Mouse (Mus musculus) heart, embryonic 11.5 days (tissue): ENCODE data around the gene Unkl. TPM values are rescaled to one million over a fixed set of nuclear protein-coding genes. Genes with fewer than 3 reads are reported as not detected.
"Not testable (repeated sequence)": the region's sequence is repeated elsewhere in the genome, so short reads cannot be mapped to it uniquely, and the experiment has no call there.

ENCODE experiments used
- ATAC-seq: fragments of 200-750 bp; cut with Nextera tagmentation; replicated peaks from 2 replicates; pipeline ENCODE4 v1.8.0; 2017; ENCODE audit warnings: moderate library complexity; ENCODE audit not compliant: insufficient number of reproducible peaks, low FRiP score, low TSS enrichment
- H3K27ac ChIP-seq: fragments of 300-500 bp; sonication (generic); 2 replicates; pipeline ENCODE4 v1.5.1; 2014; ENCODE audit warnings: mild to moderate bottlenecking, low read depth, low read length
- H3K27me3 ChIP-seq: fragments of 300-500 bp; sonication (generic); 2 replicates; pipeline ENCODE4 v1.6.1; 2014; ENCODE audit warnings: mild to moderate bottlenecking, low read length, mixed read lengths; ENCODE audit not compliant: control insufficient read depth, insufficient read depth
- H3K36me3 ChIP-seq: fragments of 300-500 bp; sonication (generic); 2 replicates; pipeline ENCODE4 v1.6.1; 2014; ENCODE audit warnings: mild to moderate bottlenecking, low read length, moderate library complexity, mixed read lengths; ENCODE audit not compliant: control insufficient read depth, insufficient read depth
- H3K4me1 ChIP-seq: fragments of 300-500 bp; sonication (generic); 2 replicates; pipeline ENCODE4 v1.6.1; 2014; ENCODE audit warnings: low read length; ENCODE audit not compliant: control insufficient read depth, insufficient read depth
- H3K4me2 ChIP-seq: fragments of 300-500 bp; sonication (generic); 2 replicates; pipeline ENCODE4 v1.6.1; 2014; ENCODE audit warnings: mild to moderate bottlenecking, moderate library complexity
- H3K4me3 ChIP-seq: fragments of 300-500 bp; sonication (generic); 2 replicates; pipeline ENCODE4 v1.5.1; 2014; ENCODE audit warnings: low read depth, low read length
- H3K9ac ChIP-seq: fragments of 300-500 bp; sonication (generic); 2 replicates; pipeline ENCODE4 v1.6.1; 2014; ENCODE audit warnings: mild to moderate bottlenecking, low read depth, low read length, moderate library complexity
- H3K9me3 ChIP-seq: fragments of 300-500 bp; sonication (generic); replicated peaks from 2 replicates; pipeline ENCODE4 v1.6.1; 2016; ENCODE audit warnings: low read length; ENCODE audit not compliant: control insufficient read depth
- WGBS: fragments of 180-500 bp; shearing (Covaris S2); extraction: QIAGEN DNeasy Blood & Tissue Kit; methylation state at CpG from one replicate; pipeline ENCODE4 v1.1.7; 2014; ENCODE audit not compliant: insufficient replicate concordance; 5-methylcytosine and 5-hydroxymethylcytosine counted together
- polyA plus RNA-seq: library from polyadenylated mRNA; unstranded; fragments of >200 nt; fragmentation: Nextera tagmentation; extraction: Ambion mirVana; gene quantifications from 2 replicates; pipeline ENCODE4 v1.2.1, GENCODE M21; 2014

Unkl gene
- polyA plus RNA-seq, 1 experiment from 2014 or later: 3.2 TPM

DNA sequence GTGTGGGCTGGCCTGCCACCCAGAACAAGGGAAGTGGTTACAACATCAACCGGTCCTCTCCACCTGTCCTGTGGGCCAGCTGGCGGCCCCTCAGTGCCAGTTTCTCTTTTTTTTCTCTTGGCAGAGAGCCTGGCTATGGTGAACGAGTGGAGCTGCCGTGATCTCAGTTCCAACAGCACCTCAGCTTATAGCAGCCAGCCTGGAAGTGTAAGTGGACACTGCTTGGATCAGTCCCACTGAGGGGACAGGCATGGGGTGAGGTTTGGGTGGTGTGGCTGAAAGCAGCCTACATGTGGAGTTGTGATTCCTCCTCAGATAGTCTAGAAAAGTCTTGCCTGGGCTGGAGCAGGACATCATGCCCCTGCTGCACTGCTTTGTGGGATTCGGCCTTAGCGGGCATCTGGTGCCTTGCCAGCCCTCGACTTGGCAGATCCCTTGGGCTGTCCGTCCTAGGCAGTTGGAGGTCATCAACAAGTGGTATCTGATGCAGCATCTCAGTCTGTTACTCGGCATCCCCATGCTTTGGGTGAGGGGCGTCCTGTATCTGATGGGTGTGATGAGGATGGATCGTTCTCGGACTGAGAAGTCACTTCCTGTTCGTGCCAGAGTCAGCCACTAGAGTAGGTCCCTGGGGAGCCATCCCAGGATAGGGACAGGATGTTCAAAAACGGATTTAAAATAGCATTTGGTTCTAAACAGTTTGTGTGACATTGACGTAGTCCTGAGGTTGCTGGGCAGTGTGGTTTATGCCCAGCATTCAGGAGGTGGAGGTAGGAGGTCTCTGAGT lies 22.7 kb downstream of the Unkl start:
- Histone ChIP-seq H3K4me1 (no peaks in the 10 kb centered on the region), H3K4me2 (no peak overlapping the region), H3K27ac (no peak overlapping the region), H3K27me3 (no peaks in the 10 kb centered on the region), H3K9me3 (no peaks in the 10 kb centered on the region), H3K4me3 (no peak overlapping the region), H3K9ac (no peak overlapping the region), H3K36me3 (peaks cover 25% of the 10 kb centered on the region)
- ATAC-seq: no peak
- WGBS: 82% methylated on average over 15 of the region's 15 CpGs

DNA sequence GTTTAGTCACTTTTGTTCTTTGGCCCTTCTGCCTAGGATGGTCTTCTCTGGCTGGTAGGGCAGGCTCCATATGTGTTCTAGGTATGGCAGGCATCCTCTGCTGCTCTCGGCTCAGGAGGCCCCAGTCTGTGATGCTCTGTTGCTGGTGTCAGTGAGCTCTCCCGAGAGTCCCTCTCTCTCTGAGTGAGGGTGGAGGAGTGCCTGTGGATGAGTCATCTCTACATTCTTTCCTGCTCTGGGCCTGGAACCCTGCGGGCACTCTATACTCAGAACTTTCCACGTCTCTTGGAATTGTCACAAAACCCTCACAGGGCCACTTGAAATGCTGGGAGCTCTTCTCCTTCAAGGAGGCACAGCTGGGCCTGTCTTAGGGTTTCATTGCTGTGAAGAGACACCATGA lies 23.5 kb downstream of the Unkl start:
- Histone ChIP-seq H3K4me3 (no peak overlapping the region), H3K27me3 (no peaks in the 10 kb centered on the region), H3K27ac (no peak overlapping the region), H3K4me1 (no peaks in the 10 kb centered on the region), H3K9me3 (no peaks in the 10 kb centered on the region), H3K4me2 (no peak overlapping the region), H3K36me3 (peaks cover 26% of the 10 kb centered on the region), H3K9ac (no peak overlapping the region)
- ATAC-seq: no peak
- WGBS: 71% methylated on average over 4 of the region's 4 CpGs

DNA sequence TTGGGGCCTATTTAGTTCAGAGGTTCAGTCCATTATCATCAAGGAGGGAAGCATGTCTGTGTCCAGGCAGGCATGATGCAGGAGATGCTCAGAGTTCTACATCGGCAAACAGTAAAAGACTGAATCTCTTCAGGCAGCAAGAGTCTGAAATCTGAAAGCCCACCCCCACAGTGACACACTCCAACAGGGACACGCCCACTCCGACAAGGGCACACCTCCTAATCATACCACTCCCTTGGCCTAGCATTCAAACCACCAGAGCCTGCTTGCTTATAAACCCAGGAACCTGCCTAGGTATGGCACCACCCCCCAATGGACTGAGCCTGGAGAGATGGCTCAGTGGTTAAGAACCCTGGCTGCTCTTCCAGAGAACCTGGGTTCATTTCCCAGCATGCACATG lies 27.2 kb downstream of the Unkl start:
- H3K4me3 ChIP-seq: no peak overlapping the region
- no peaks in the 10 kb centered on the region for H3K27me3 ChIP-seq
- H3K9ac ChIP-seq: no peak overlapping the region
- ATAC-seq: no peak
- no peaks in the 10 kb centered on the region for H3K4me1 ChIP-seq
- no peak overlapping the region for H3K4me2 ChIP-seq
- 86% methylated on average over 3 of the region's 3 CpGs for WGBS
- H3K27ac ChIP-seq: no peak overlapping the region
- H3K36me3 ChIP-seq: peaks cover 12% of the 10 kb centered on the region
- no peaks in the 10 kb centered on the region for H3K9me3 ChIP-seq

DNA sequence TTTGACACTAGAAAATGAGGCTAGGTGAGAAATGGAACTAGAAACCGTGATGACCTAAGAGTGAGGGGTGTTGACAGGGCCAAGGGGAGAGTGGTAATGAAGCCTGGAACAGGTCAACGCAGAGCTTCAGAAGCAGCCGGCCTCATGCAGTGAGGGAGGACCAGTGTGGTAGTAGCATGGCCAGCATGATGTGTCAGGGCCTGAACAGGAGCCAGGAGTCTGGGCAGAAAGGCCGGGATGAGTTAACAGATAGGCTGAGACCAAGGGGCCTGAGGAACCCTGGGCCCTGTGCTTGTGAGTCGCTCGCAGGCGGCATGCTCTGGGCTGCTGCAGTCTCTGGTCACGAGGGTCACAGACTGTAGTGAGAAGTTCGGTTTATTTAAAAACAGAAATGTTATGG lies 30.8 kb downstream of the Unkl start:
- no peaks in the 10 kb centered on the region for H3K9me3 ChIP-seq
- H3K4me2 ChIP-seq: no peak overlapping the region
- no peak overlapping the region for H3K4me3 ChIP-seq
- peaks cover 3% of the 10 kb centered on the region for H3K4me1 ChIP-seq
- H3K27me3 ChIP-seq: no peaks in the 10 kb centered on the region
- H3K27ac ChIP-seq: no peak overlapping the region
- peaks cover 5% of the 10 kb centered on the region; the same call in 1 of the 2 replicates for H3K36me3 ChIP-seq
- H3K9ac ChIP-seq: no peak overlapping the region
- 80% methylated on average over 9 of the region's 9 CpGs for WGBS
- no peak for ATAC-seq

DNA sequence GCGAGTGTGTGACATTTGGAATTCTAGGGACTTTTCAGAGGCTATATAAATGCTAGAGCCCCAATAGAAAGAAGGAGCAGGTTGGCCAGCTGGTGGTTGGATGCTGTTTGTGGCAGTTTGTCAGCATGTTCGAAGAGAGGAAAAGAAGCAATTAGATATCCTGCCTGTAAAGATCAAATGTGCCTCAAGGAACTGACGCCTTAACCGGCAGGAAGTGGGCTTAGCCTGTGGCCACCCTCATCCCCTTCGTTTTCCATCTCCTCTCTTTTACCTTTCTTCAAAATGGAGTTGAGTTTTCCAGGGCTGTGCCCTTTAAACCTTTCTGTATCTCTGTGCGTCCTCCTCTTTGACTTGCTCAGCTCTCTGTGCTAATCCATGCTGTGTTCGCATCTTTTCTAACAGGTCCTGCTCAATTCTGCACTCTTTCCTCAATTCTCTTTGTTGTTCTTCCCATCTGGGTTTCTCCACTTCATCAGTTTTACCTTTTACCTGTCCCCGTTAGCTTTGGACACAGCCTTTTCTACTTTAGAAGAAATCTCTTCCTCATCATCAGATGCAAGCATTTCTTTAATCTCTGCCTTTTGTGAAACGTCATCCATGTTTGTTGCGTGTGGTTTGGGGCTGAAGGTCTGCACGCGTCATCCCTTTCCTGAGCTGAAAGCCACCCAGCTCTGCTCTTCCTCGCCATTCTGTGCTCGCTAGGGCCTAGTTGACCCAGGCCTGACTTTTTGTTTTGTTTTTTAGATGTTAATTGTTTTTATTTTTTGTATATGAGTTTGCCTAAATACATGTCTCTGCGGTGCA lies 31.5 kb downstream of the Unkl start:
- no peaks in the 10 kb centered on the region for H3K27me3 ChIP-seq
- 90% methylated on average over 15 of the region's 15 CpGs for WGBS
- peaks cover 2% of the 10 kb centered on the region; the same call in 1 of the 2 replicates for H3K36me3 ChIP-seq
- H3K9me3 ChIP-seq: no peaks in the 10 kb centered on the region
- H3K4me2 ChIP-seq: no peak overlapping the region
- ATAC-seq: no peak
- H3K4me3 ChIP-seq: no peak overlapping the region
- H3K9ac ChIP-seq: no peak overlapping the region
- no peak overlapping the region for H3K27ac ChIP-seq
- peaks cover 3% of the 10 kb centered on the region for H3K4me1 ChIP-seq

DNA sequence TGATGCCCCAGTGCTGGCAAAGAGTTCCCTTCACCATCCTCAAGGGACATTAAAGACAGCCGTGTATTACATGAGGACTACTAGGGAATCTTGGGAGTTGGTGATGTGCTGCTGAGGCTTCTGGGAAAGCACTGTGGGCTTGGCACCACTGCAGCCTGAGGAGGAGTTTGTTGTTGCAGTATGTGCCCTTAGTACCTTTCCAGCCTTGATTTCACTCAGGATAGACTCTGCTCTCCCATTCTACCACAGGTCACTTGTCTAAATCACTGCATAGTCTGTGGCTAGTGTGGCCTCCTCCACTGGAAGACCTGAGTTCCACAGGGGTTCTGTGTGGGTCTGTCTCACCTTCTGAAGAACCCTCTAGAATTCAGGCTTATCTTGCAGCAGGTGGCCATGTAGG lies 32.5 kb downstream of the Unkl start:
- no peak overlapping the region for H3K27ac ChIP-seq
- 67% methylated on average over 1 of the region's 1 CpGs for WGBS
- no peak overlapping the region; the same call in 1 of the 2 replicates for H3K4me2 ChIP-seq
- H3K9ac ChIP-seq: no peak overlapping the region
- ATAC-seq: no peak
- H3K36me3 ChIP-seq: peaks cover 2% of the 10 kb centered on the region; the same call in 1 of the 2 replicates
- no peaks in the 10 kb centered on the region for H3K27me3 ChIP-seq
- H3K4me3 ChIP-seq: no peak overlapping the region
- no peaks in the 10 kb centered on the region for H3K9me3 ChIP-seq
- H3K4me1 ChIP-seq: peaks cover 3% of the 10 kb centered on the region

DNA sequence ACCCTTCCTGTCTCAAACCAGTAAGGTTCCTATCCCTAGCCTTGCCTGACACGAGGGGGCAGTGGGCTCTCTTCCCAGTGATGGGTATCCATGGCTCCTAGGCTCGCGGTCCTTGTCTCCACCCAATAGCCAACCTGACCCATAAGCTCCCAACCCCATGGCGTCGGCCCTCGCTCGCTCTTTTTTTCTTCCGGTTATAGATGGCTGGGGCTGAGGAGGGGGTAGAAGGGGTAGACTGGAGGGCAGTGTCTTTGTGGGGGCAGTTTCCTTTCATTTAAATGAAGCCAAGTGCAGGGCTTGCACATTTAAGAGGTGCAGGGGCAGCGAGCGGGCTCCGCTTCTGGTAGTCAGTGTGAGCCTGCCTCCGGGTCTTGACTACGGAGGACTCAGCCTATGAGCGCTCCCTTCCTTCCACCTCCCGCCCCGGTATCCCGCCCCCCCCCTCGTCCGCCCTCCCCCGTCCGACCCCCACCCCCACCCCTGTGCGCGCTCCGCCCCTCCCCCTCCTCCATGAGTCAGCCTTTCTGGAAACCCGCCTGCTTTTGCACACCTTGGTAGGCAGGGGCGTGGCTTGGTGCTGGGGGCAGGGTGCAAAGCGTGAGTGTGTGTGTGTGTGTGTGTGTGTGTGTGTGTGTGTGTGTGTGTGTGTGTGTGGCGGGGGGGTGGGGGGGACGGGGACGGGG lies 33.8 kb downstream of the Unkl start:
- peaks cover 3% of the 10 kb centered on the region for H3K4me1 ChIP-seq
- 1% methylated on average over 19 of the region's 30 CpGs for WGBS
- H3K9ac ChIP-seq: peak overlapping the region; percentile 66
- peak; percentile 80 for ATAC-seq
- H3K36me3 ChIP-seq: no peaks in the 10 kb centered on the region
- H3K9me3 ChIP-seq: no peaks in the 10 kb centered on the region
- H3K4me2 ChIP-seq: peak overlapping the region; percentile 89
- peak overlapping the region; percentile 52 for H3K4me3 ChIP-seq
- H3K27me3 ChIP-seq: no peaks in the 10 kb centered on the region
- H3K27ac ChIP-seq: peak overlapping the region; percentile 68

DNA sequence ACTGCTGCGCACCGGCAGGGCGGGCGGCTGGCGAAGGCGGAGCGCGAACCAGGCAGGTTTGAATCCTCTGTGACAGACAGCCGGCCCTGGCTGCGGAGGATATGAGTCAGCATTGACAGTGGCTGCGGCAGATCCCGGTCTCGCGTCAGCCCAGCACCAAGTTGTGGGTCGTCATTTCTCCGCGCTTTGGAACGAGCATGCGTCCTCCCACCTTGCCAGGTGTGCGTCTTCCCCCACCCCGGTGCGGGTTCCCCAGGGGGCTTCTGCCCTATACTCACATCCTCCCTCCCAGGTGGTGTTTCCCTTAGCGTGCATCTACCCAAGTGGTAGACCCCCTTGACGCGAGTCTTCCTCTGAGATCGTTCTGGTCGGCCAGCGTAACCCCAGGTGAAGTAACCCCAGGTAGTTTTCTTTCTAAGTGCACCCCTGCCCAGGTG lies 34.3 kb downstream of the Unkl start:
- 9% methylated on average over 20 of the region's 28 CpGs for WGBS

More for the DNA sequence above, 34.3 kb downstream of the Unkl start:
- ATAC-seq: peak; percentile 82
- not testable (repeated sequence) for H3K36me3 ChIP-seq, H3K27me3 ChIP-seq, H3K4me1 ChIP-seq, H3K9me3 ChIP-seq
- H3K4me2 ChIP-seq: peak overlapping the region; percentile 89
- peak overlapping the region; percentile 80 for H3K27ac ChIP-seq
- peak overlapping the region; percentile 52 for H3K4me3 ChIP-seq
- peak overlapping the region; percentile 53 for H3K9ac ChIP-seq
